Mouse (Mus musculus) MEL (cell line): ENCODE measurements around the gene Cldn1. TPM values are rescaled to one million over a fixed set of nuclear protein-coding genes. Genes with fewer than 3 reads are reported as not detected.

Experiments
- DNase-seq: peaks from one replicate; pipeline ENCODE4 v3.0.0; 2011; ENCODE audit warnings: low read depth, low spot score
- H3K27ac ChIP-seq: 2 replicates; pipeline ENCODE4 v1.5.1; 2012; ENCODE audit warnings: low read depth, mild to moderate bottlenecking, control low read depth, low read length, moderate library complexity; ENCODE audit not compliant: control insufficient read depth
- H3K27me3 ChIP-seq, 2 experiments: fragments of 150-350 bp in 1 of 2; sonication (generic) in 1 of 2; 2 replicates each; pipeline ENCODE4 v1.6.1; 2012; ENCODE audit warnings: low read length in 2 of 2, mild to moderate bottlenecking in 2 of 2, improper control_type of control experiment in 1 of 2, moderate library complexity in 1 of 2; ENCODE audit not compliant: insufficient read depth in 2 of 2, control insufficient read depth in 1 of 2
- H3K36me3 ChIP-seq, 2 experiments: 2 replicates each; pipeline ENCODE4 v1.6.1; 2012 to 2014; ENCODE audit warnings: low read length in 2 of 2, improper control_type of control experiment in 1 of 2, inconsistent platforms in 1 of 2, mild to moderate bottlenecking in 1 of 2; ENCODE audit not compliant: insufficient read depth in 2 of 2, control insufficient read depth in 1 of 2
- H3K4me1 ChIP-seq, 2 experiments: fragments of 150-350 bp in 1 of 2; sonication (generic) in 1 of 2; 2 replicates each; pipeline ENCODE4 v1.6.1; 2012; ENCODE audit warnings: low read length in 2 of 2, improper control_type of control experiment in 1 of 2, mild to moderate bottlenecking in 1 of 2; ENCODE audit not compliant: insufficient read depth in 2 of 2, control insufficient read depth in 1 of 2
- H3K4me3 ChIP-seq, 2 experiments: fragments of 150-350 bp in 1 of 2; sonication (generic) in 1 of 2; 2 replicates each; pipeline ENCODE4 v1.5.1; 2012; ENCODE audit warnings: low read depth in 2 of 2, low read length in 2 of 2, mild to moderate bottlenecking in 2 of 2, moderate library complexity in 2 of 2, control low read depth in 1 of 2, improper control_type of control experiment in 1 of 2; ENCODE audit not compliant: control insufficient read depth in 1 of 2, insufficient read depth in 1 of 2
- H3K79me2 ChIP-seq: 2 replicates; pipeline ENCODE4 v1.6.1; 2012; ENCODE audit warnings: mild to moderate bottlenecking, low read length, moderate library complexity; ENCODE audit not compliant: control insufficient read depth, poor library complexity, insufficient read depth
- H3K9ac ChIP-seq: 2 replicates; pipeline ENCODE4 v1.6.1; 2012; ENCODE audit warnings: low read depth, mild to moderate bottlenecking, control low read depth, low read length, moderate library complexity; ENCODE audit not compliant: control insufficient read depth, poor library complexity, severe bottlenecking
- H3K9me3 ChIP-seq: fragments of 150-350 bp; sonication (generic); replicated peaks from 2 replicates; pipeline ENCODE4 v1.6.1; 2012; ENCODE audit warnings: mild to moderate bottlenecking, low read length, improper control_type of control experiment, moderate library complexity; ENCODE audit not compliant: insufficient read depth
- CHD1 ChIP-seq: IDR thresholded peaks from 2 replicates; pipeline ENCODE4 v1.6.1; 2012; ENCODE audit warnings: low read depth, mild to moderate bottlenecking, inconsistent platforms, low read length, improper control_type of control experiment
- CTCF ChIP-seq, 3 experiments: IDR thresholded peaks in 2 of 3; conservative IDR thresholded peaks in 1 of 3; 2 replicates each; pipeline ENCODE4 v1.5.1; 2011 to 2012; ENCODE audit warnings: low read length in 3 of 3, low read depth in 2 of 3, mild to moderate bottlenecking in 2 of 3, improper control_type of control experiment in 1 of 3, inconsistent platforms in 1 of 3, mixed read lengths in 1 of 3, moderate library complexity in 1 of 3; ENCODE audit not compliant: control insufficient read depth in 1 of 3, insufficient read depth in 1 of 3, poor library complexity in 1 of 3, severe bottlenecking in 1 of 3
- EP300 ChIP-seq, 2 experiments: IDR thresholded peaks; 2 replicates each; pipeline ENCODE4 v1.6.1; 2011; ENCODE audit warnings: improper control_type of control experiment in 2 of 2, low read length in 2 of 2, low read depth in 1 of 2, mild to moderate bottlenecking in 1 of 2
- GABPA ChIP-seq: IDR thresholded peaks from 2 replicates; pipeline ENCODE4 v1.6.1; 2012; ENCODE audit warnings: low read depth, mild to moderate bottlenecking, inconsistent platforms, low read length, improper control_type of control experiment, moderate library complexity
- HCFC1 ChIP-seq: IDR thresholded peaks from 2 replicates; pipeline ENCODE4 v1.6.1; 2012; ENCODE audit warnings: low read depth, mild to moderate bottlenecking, inconsistent platforms, low read length, improper control_type of control experiment, moderate library complexity
- JUND ChIP-seq: IDR thresholded peaks from 2 replicates; pipeline ENCODE4 v1.6.1; 2011; ENCODE audit warnings: low read depth, mild to moderate bottlenecking, improper control_type of control experiment, low read length
- MAX ChIP-seq: IDR thresholded peaks from 2 replicates; pipeline ENCODE4 v1.6.1; 2011; ENCODE audit warnings: low read length, improper control_type of control experiment
- MAZ ChIP-seq: IDR thresholded peaks from 2 replicates; pipeline ENCODE4 v1.6.1; 2012; ENCODE audit warnings: low read depth, mild to moderate bottlenecking, inconsistent platforms, low read length, improper control_type of control experiment
- MEF2A ChIP-seq: IDR thresholded peaks from 2 replicates; pipeline ENCODE4 v1.6.1; 2014; ENCODE audit warnings: low read depth, mild to moderate bottlenecking, inconsistent platforms, low read length, improper control_type of control experiment; ENCODE audit not compliant: poor library complexity, insufficient replicate concordance, severe bottlenecking; ENCODE audit errors: extremely low read depth
- MXI1 ChIP-seq: IDR thresholded peaks from 2 replicates; pipeline ENCODE4 v1.6.1; 2011; ENCODE audit warnings: mild to moderate bottlenecking, low read depth, low read length, improper control_type of control experiment
- MYB ChIP-seq: IDR thresholded peaks from 2 replicates; pipeline ENCODE4 v1.6.1; 2011; ENCODE audit warnings: mild to moderate bottlenecking, low read depth, low read length, improper control_type of control experiment
- MYC ChIP-seq: IDR thresholded peaks from 2 replicates; pipeline ENCODE4 v1.6.1; 2011; ENCODE audit warnings: low read depth, mild to moderate bottlenecking, low read length, improper control_type of control experiment, moderate library complexity
- NELFE ChIP-seq: IDR thresholded peaks from 2 replicates; pipeline ENCODE4 v1.6.1; 2011; ENCODE audit warnings: low read depth, low read length, improper control_type of control experiment
- NRF1 ChIP-seq: IDR thresholded peaks from 2 replicates; pipeline ENCODE4 v1.6.1; 2014; ENCODE audit warnings: low read depth, mild to moderate bottlenecking, inconsistent platforms, low read length, improper control_type of control experiment, moderate library complexity; ENCODE audit not compliant: poor library complexity, insufficient read depth, severe bottlenecking
- POLR2A ChIP-seq, 2 experiments: IDR thresholded peaks; 2 replicates each; pipeline ENCODE4 v1.6.1; 2011 to 2012; ENCODE audit warnings: low read length in 2 of 2, mild to moderate bottlenecking in 2 of 2, control low read depth in 1 of 2, improper control_type of control experiment in 1 of 2, low read depth in 1 of 2, moderate library complexity in 1 of 2; ENCODE audit not compliant: control insufficient read depth in 1 of 2, insufficient read depth in 1 of 2, poor library complexity in 1 of 2
- POLR2AphosphoS2 ChIP-seq: IDR thresholded peaks from 2 replicates; pipeline ENCODE4 v1.6.1; 2011; ENCODE audit warnings: low read length, improper control_type of control experiment
- RAD21 ChIP-seq: IDR thresholded peaks from 2 replicates; pipeline ENCODE4 v1.6.1; 2011; ENCODE audit warnings: mild to moderate bottlenecking, low read depth, low read length, improper control_type of control experiment
- TCF12 ChIP-seq: IDR thresholded peaks from 2 replicates; pipeline ENCODE4 v1.6.1; 2014; ENCODE audit warnings: low read depth, mild to moderate bottlenecking, inconsistent platforms, low read length, improper control_type of control experiment, moderate library complexity
- UBTF ChIP-seq: IDR thresholded peaks from 2 replicates; pipeline ENCODE4 v1.6.1; 2012; ENCODE audit warnings: low read depth, mild to moderate bottlenecking, inconsistent platforms, low read length, improper control_type of control experiment, moderate library complexity, borderline replicate concordance; ENCODE audit not compliant: insufficient read depth
- USF2 ChIP-seq, 2 experiments: IDR thresholded peaks; 2 replicates each; pipeline ENCODE4 v1.6.1; 2011 to 2012; ENCODE audit warnings: improper control_type of control experiment in 2 of 2, low read length in 2 of 2, borderline replicate concordance in 1 of 2, inconsistent platforms in 1 of 2, low read depth in 1 of 2, mild to moderate bottlenecking in 1 of 2; ENCODE audit not compliant: insufficient read depth in 1 of 2
- ZC3H11A ChIP-seq: IDR thresholded peaks from 2 replicates; pipeline ENCODE4 v1.6.1; 2012; ENCODE audit warnings: low read depth, mild to moderate bottlenecking, inconsistent platforms, low read length, improper control_type of control experiment
- ZMIZ1 ChIP-seq: IDR thresholded peaks from 2 replicates; pipeline ENCODE4 v1.6.1; 2012; ENCODE audit warnings: low read depth, mild to moderate bottlenecking, inconsistent platforms, low read length, improper control_type of control experiment, moderate library complexity
- polyA plus RNA-seq, 2 experiments: library from polyadenylated mRNA; stranded (reverse) in 1 of 2; unstranded in 1 of 2; fragments of >175 nt in 1 of 2; fragments of >200 nt in 1 of 2; gene quantifications; 2 replicates each; pipeline versions ENCODE4 v1.2.1 to v1.2.4; 2012; ENCODE audit warnings: low replicate concordance in 2 of 2, low read depth in 1 of 2; ENCODE audit not compliant: insufficient read length in 2 of 2, insufficient read depth in 1 of 2, missing spikeins in 1 of 2
- total RNA-seq: library from RNA; depleted of rRNA; stranded (reverse); fragments of 300-350 nt; gene quantifications from 2 replicates; pipeline ENCODE4 v1.2.3, GENCODE M21; 2012

Cldn1 gene
- total and polyA plus RNA-seq, 3 experiments, result not detected

GRCm38 (mm10) chr16:26360694-26361093 lies 10.9 kb downstream of the Cldn1 start:
- Histone ChIP-seq H3K27me3 (no peaks in the 10 kb centered on the region), H3K4me3 (no peak overlapping the region), H3K36me3 (no peaks in the 10 kb centered on the region), H3K4me1 (no peaks in the 10 kb centered on the region), H3K27ac (no peak overlapping the region), H3K9ac (no peak overlapping the region), H3K79me2 (no peaks in the 10 kb centered on the region), H3K9me3 (no peaks in the 10 kb centered on the region)
- no peak for TF ChIP-seq TCF12
- TF ChIP-seq NELFE, result no peak
- no peak for TF ChIP-seq POLR2A (IDR thresholded peaks at IDR 0.05; ENCODE audit: control insufficient read depth in 1 of 2, insufficient read depth in 1 of 2, low read depth in 1 of 2, low read length in 2 of 2, poor library complexity in 1 of 2)
- no peak for TF ChIP-seq EP300 (IDR thresholded peaks at IDR 0.05; ENCODE audit: low read depth in 1 of 2, low read length in 2 of 2)
- no peak for TF ChIP-seq CHD1
- no peak for TF ChIP-seq JUND
- no peak for TF ChIP-seq RAD21
- no peak for TF ChIP-seq MAX
- TF ChIP-seq POLR2AphosphoS2, result no peak
- no peak for DNase-seq

DNA sequence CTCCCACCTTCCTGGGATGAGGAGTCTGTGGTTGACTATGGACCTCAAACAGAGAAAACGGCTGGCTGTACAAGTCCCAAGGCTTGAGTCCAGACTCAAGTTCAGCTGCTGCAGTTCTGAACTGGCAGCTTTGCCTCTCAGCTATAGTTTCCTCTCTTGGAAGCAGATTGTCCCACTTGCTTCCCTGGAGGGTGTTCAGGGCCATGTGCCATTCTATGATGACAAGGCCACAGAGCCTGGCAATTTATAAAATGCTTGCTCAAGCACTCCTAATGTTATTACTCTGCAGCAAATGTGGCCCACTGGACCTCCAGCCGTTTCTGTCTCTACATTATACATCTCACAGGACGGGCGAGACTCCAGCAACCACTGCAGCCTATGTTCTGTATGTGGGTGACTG lies 12.0 kb downstream of the Cldn1 start:
- DNase-seq, result no peak
- no peaks in the 10 kb centered on the region for H3K36me3 ChIP-seq
- no peaks in the 10 kb centered on the region for H3K9me3 ChIP-seq
- no peak for TF ChIP-seq POLR2AphosphoS2
- no peak for TF ChIP-seq MAZ
- TF ChIP-seq MAX, result no peak
- TF ChIP-seq MYB, result no peak
- TF ChIP-seq GABPA, result no peak
- TF ChIP-seq NRF1, result no peak
- TF ChIP-seq HCFC1, result no peak
- no peak for TF ChIP-seq ZC3H11A
- no peak for TF ChIP-seq CHD1
- TF ChIP-seq CTCF (IDR thresholded peaks at IDR 0.05 in 2 of 3, conservative IDR thresholded peaks at IDR 0.05 in 1 of 3; ENCODE audit: control insufficient read depth in 1 of 3, insufficient read depth in 1 of 3, low read depth in 2 of 3, low read length in 3 of 3, poor library complexity in 1 of 3, severe bottlenecking in 1 of 3), result no peak
- no peak for TF ChIP-seq EP300 (IDR thresholded peaks at IDR 0.05; ENCODE audit: low read depth in 1 of 2, low read length in 2 of 2)
- no peak for TF ChIP-seq MYC
- TF ChIP-seq MEF2A, result no peak
- no peak for TF ChIP-seq TCF12
- TF ChIP-seq NELFE, result no peak
- TF ChIP-seq MXI1, result no peak
- TF ChIP-seq USF2 (IDR thresholded peaks at IDR 0.05; ENCODE audit: borderline replicate concordance in 1 of 2, insufficient read depth in 1 of 2, low read depth in 1 of 2, low read length in 2 of 2), result no peak
- no peak for TF ChIP-seq ZMIZ1
- TF ChIP-seq UBTF, result no peak
- H3K27ac ChIP-seq, result no peak overlapping the region
- no peak overlapping the region for H3K4me3 ChIP-seq
- no peak overlapping the region for H3K9ac ChIP-seq
- H3K27me3 ChIP-seq, result no peaks in the 10 kb centered on the region
- H3K79me2 ChIP-seq, result no peaks in the 10 kb centered on the region
- no peaks in the 10 kb centered on the region for H3K4me1 ChIP-seq
